Mouse (Mus musculus): ENCODE data around the gene Gna13. TPM values are rescaled to one million over a fixed set of nuclear protein-coding genes. Genes with fewer than 3 reads are reported as not detected.

Gna13 gene
- polyA plus RNA-seq, 2 experiments from 2014 or later: 55.1 to 57.8 TPM

DNA sequence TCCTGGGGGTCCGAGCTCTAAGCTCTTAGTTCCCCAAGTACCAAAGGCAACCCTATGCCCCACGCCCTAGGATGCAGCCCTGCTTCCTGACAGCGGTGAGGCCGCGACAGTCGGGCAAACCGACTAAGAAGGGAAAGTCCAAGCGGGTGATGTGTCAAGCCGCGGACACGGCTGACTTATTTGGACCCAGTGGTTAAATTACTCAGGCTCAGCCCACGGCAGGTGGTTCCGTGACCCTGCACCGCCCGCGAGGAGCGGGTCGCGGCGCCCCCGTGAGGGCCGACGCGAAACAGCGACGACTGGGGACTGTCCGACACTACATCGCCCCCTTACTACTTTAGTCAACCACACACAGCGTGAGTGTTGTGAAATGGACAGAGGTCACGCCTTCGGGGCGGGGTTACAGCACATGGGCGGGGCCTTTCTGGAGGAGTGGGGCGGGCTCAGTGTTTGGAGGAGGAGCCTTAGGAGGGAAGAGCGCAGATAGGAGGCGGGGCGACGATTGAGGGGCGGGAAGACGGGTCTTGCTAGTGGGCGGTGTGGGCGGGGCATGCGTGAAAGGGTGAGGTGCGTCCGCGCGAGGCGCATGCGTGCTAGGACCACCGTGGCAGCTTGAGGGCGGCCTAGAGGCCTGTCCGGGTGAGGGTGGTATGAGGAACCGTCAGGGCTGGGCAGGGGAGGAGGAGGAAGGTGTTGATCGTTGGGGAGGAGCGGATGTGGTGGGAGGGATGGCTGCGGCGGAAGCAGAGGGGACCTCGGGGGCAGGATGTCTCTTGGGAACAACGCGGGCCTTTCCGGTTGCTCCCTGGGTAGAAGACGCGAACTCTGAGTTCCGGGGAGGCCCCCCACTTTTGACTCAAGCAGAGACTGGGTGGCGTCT lies 63.0 kb downstream of the Gna13 start, which contains the start of gene Amz2:
Gene Amz2, plus strand, starts transcription at position 555 of the 880 bp plus-strand sequence.
- peak; percentile 84 for ATAC-seq

DNA sequence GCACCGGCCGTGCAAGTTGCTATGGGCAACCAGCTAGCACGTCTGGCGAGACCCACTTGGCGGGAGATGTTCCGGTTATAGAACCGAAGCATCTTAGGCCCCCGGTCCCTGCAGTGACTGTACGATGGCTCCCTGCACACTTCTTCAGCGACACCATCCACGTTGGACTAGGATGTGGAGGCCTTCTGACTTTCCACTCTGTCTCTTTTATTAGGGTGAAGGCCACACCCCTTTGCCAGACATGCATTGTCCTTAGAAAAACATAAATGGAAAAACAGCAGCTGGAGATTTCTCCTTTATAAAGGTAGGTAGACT lies 63.6 kb downstream of the Gna13 start:
- no peak for ATAC-seq

DNA sequence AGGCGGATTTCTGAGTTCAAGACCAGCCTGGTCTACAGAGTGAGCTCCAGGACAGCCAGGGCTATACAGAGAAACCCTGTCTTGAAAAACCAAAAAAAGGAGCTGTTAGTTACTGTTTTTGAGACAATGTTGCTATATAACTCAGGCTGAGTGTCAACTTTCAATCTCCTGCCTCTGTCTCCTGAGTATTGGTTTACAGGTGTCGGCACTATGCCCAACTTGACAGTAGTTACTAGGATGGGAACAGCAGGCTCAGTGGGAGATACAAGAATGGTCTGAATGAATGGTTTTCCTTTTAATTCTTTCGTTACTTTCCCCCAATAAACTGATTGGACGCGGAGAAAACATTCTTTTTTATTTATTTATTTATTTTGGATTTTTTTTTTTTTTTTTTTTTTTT lies 64.7 kb downstream of the Gna13 start:
- ATAC-seq: no peak

DNA sequence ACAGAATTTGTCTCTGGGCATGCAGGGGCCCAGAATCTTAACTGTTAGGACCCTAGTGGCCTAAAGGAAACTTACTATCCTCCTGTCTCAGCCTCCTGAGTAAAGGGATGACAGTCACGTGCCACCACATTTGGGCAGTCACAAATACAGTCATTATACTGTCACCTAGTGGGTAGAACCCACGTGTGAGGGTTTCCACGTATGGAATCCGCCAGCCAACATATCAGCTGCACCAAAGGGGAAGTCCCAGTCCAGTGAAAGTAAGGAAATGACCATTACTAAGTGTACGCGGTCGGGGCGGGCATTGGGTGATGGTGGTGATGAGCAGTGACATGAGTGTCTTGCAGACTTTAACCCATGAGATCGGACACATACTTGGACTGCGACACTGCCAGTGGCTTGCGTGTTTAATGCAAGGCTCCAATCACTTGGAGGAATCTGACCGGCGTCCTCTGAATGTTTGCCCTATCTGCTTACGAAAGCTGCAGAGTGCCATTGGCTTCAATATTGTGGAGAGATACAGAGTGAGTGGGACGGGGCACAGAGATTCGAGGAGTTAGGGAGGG lies 71.7 kb downstream of the Gna13 start:
- no peak for ATAC-seq

DNA sequence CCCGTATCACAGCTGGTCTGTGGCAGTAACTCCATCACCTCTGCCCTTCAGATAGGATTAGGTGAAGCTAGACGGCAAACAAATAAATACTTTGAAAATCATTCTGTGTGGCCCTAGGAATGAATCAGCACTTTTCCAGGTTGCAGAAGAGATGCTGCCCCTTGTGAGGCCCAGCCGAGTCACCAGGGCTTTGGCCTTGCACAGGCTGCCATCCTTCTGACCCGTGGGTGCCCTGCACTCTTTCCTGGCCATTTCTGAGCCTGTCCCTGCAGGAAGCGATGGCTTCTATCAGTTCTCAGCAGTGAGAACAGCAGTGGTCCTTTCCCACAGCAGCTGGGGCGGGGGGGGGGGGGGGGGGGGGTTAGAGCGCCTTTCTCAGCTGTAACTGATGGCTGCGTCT lies 74.3 kb downstream of the Gna13 start:
- ATAC-seq: no peak

DNA sequence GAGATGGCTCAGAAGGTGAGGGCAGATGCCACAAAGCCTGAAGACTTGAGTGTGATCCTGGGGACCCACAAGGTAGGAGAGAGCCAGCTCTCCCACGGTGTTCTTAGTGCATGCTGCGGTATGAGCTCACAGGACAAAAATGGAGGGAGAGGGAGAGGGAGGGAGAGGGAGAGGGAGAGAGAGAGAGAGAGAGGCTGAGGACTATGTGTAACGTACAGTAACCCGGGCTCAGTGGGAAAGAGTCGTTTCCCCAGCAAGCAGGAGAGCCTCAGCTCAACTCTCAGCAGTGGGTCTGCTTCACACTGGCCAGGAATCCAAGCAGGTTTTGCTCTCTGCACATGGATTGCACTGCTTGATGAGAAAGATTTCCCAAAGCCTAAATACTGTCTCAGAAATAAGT lies 76.6 kb downstream of the Gna13 start:
- no peak for ATAC-seq

DNA sequence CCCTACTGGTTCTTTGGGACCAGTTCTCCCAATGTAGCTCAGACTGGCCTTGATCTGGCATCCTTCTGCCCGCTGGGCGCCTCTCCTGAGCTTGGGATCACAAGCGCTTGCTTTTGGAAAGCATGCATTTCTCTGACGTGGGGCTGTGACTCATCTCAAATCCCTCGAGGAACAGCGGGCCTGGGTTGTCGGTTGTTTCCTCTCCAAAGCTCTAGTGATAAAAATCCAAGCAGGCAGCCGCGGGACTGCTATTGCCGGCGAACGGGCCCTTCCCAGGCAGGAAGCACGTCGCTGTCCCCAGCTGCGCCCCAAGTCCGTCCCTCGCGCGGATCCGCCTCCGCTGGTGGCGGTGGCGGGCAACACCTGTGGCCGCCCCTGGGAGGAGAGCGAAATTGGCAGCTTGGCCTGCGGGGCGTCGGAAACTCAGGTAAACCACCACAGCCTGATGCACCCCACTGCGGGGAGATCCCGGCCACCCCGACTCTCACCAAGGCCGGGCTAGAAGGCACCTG lies 77.3 kb downstream of the Gna13 start:
- ATAC-seq: peak; percentile 84

DNA sequence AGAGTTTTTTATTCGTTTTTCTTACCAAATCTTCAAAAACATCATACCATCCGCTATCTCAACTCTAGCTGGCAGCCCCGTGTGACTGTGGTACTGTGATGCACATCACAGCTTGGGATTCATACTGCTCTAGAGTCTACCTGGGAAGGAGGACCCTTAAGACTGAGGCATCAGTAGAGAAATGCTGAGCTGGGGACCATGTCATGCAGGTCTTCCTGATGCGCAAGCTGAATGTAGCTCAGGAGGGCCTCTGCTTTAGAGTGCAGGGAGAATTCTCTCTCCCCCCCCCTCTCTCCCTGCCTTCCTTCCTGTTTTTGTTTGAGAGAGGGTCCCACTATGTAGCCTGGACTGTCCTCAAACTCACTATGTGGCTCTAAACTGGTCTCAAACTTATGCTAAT lies 78.0 kb downstream of the Gna13 start:
- ATAC-seq: peak; percentile 1

DNA sequence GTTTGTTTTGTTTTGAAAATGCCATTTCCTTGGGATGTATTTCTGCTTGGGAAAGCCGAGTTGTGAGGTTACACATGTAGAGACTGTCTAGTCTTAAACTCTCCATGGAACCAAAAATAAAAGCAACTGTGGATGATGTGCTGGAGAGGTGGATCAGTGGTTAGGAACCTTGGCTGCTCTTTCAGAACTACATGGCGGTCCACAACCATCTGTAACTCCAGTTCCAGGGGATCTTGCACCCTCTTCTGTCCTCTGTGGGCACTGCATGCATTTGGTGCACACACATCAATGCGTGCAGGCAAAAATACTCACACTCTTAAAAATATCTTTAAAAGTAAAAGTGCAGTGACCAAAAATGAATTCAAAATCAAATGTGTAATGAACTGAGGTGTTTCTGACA lies 78.5 kb downstream of the Gna13 start:
- peak; percentile 54 for ATAC-seq

DNA sequence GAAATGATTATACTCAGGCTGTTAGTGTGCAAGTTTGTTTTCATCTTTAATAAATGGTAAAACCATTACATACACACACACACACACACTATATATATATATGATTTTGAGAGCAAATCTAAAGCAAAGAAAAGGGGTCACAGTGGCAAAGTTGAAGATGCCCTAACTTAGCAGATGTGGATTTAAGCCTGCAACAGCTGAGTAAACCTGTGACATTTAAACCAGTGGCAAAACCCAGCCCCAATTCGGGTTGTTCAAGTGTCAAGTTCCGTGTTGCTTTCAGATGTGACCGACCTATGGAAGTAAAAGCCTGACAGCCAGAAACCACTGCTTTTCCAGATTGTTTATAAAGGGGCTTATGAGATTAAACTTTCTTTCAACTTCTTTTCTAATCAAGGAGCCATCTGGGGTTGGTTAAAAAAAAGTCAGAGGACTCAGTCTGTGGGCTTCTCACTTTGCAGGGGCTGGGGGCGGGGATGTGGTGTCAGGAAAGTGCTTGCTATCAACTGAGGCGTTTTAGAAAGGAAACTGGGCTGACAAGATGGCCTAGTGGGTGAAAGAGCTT lies 79.6 kb downstream of the Gna13 start:
- ATAC-seq: no peak

DNA sequence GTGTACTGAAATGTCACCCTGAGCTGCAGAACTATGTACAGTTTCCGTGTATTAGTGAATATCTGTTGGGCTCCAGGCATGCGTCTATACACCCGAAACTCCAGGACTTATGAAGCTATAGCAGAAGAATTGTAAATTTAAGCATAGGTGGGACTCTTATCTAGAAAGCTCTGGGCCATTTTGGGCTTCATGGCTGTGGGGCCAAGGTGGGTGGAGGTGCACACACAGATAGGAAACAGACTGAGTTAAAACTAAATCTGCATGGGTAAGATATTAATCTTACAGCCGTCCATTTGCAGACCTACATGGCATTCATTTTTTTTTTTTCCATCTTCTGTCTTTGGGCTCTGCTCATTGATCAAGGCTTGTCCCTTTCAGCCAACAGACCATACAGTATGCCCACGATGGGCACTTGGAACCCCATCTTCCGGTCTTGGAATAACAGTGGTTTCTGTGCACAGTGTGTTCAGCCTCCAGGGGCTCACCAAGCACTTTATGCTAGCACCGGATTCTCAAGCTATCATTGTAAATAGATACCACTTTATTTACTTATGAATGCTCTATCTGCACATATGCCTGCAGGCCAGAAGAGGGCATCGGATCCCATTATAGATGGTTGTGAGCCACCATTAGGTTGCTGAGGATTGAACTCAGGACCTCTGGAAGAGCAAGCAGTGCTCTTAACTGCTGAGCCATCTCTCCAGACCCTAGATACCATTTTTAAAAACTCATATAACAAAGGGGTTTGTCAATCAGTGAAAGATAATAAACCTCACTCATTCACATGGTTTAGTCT lies 81.0 kb downstream of the Gna13 start:
- ATAC-seq: no peak

DNA sequence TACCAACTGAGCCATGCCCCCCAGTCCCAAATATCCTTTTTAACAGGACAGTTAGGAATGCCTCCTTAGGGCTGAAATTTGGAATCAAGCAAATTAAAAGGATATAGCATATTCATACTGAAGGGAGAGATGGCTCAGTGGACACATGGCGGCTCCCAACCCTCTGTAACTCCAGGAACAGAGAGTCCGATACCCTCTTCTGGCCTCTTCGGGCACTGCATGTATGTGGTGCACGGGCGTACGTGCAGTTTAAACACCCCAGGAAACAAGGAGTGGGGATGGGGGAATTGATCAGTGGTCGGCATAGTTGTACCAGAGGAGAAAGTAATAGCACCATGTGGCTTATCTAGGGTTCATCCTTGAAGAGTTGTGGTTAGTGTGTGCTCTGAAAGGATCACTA lies 82.0 kb downstream of the Gna13 start:
- no peak for ATAC-seq

DNA sequence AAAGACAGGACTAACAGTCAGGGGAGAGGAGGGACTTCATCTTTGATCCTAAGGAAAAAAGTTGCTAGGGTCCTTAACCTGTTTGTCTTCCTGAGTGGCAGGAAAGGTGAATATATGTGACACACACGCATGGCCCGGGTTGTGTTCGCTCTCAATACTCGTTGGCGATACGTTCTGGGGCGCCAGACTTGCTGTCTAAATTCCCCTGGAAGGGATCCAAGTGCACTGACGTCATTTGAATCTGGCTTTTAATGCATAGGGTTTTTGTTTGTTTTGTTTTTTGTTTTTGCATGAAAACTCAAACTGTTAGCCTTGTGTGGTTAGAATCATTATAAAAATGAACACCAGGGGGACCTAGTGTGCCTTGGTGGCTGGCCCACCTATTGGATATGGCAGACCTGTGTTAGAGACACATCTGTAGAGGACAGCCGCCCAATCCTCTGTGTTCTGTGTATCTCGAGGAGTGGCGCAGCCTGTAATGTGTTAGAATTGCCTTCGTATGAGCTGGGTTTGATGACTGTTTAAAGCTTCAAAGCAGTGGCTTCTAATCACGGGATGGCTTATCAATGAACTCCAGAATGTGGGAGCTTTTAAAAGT lies 82.9 kb downstream of the Gna13 start:
- peak; percentile 62 for ATAC-seq

Other genes with a start within 250 kb of the Gna13 start
- gene E030025P04Rik, start 218.5 kb upstream of the Gna13 start, polyA plus RNA-seq (2017; shearing (Covaris generic)): not detected
- 1 to 10 TPM; 4.2 to 6.9 TPM for gene Rgs9, start 64.7 kb upstream of the Gna13 start, polyA plus RNA-seq (2017; shearing (Covaris generic))
- under 1 TPM; 0.22 to 0.39 TPM for gene 9930022D16Rik, start 51.1 kb downstream of the Gna13 start, polyA plus RNA-seq (2017; shearing (Covaris generic))
- 10 to 100 TPM; 40.0 to 48.4 TPM for gene Amz2, start 63.1 kb downstream of the Gna13 start, polyA plus RNA-seq (2017; shearing (Covaris generic))
- 1 to 10 TPM; 4.5 to 7.1 TPM for gene Arsg, start 110.5 kb downstream of the Gna13 start, polyA plus RNA-seq (2017; shearing (Covaris generic))
- gene Slc16a6, start 110.8 kb downstream of the Gna13 start, polyA plus RNA-seq (2017; shearing (Covaris generic)): 10 to 100 TPM; 16.7 to 21.0 TPM
- gene Wipi1, start 249.1 kb downstream of the Gna13 start, polyA plus RNA-seq (2017; shearing (Covaris generic)): not detected